Mouse (Mus musculus): ENCODE measurements around the gene Adcy6. TPM values are rescaled to one million over a fixed set of nuclear protein-coding genes. Genes with fewer than 3 reads are reported as not detected.

Gene Adcy6
- polyA plus RNA-seq, 1 experiment from 2014 or later = 14.2 TPM

DNA sequence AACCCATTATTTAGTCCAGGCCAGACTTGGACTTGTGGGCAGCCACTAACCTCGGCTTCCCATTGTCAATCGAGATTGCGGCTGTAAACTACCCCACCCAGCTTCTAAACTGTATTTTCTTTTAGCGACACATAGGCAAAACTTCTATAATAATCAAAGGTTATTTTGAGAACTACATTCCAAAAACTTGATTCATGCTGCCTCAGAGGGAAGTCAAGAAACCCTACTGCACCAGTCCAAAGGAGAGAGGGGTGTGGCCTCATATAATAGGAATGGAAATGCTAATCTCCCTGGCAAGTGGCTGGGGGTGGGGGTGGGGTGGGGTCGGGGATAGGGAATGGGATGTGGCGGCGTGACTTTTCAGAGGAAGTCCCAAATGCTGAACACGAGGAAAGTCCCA is 16.2 kb upstream of the Adcy6 start:
- no peaks in the 10 kb centered on the region for H3K36me3 ChIP-seq (replicated peaks)
- H3K9me3 ChIP-seq = no peaks in the 10 kb centered on the region
- ATAC-seq (ENCODE audit: low FRiP score) = no peak
- peaks cover 40% of the 10 kb centered on the region for H3K4me1 ChIP-seq
- no peak overlapping the region for H3K9ac ChIP-seq
- no peak overlapping the region for H3K4me3 ChIP-seq (replicated peaks)
- H3K27me3 ChIP-seq = peaks cover 51% of the 10 kb centered on the region
- no peak overlapping the region for H3K4me2 ChIP-seq
- no peak overlapping the region for H3K27ac ChIP-seq
- WGBS = 28% methylated on average over 8 of the region's 8 CpGs

DNA sequence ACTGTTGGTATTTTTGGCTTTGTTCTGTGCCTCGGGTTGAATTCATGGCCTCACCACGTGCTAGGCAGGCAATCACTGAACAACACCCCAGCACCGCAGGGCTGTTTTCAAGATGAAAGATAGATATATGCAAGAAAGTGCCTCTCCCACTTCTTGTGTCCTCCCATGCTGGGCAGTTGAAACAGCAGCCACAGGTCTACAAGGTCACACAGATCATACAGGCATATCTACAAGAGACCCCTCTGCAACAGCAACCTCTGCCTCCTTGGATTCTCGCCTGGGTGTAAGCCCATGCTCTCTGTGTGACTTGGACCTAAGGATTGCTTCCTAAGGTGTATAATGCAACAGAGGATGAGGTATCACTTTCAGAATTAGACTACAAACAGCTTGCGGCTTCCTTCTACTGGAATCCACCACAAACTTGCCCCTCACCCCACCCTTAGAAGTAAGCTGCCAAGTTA is 13.5 kb upstream of the Adcy6 start:
- H3K4me2 ChIP-seq = no peak overlapping the region
- ATAC-seq (ENCODE audit: low FRiP score) = no peak
- H3K9ac ChIP-seq = no peak overlapping the region
- H3K4me3 ChIP-seq (replicated peaks) = no peak overlapping the region
- H3K36me3 ChIP-seq (replicated peaks) = no peaks in the 10 kb centered on the region
- H3K27ac ChIP-seq = no peak overlapping the region
- WGBS = 57% methylated on average over 5 of the region's 5 CpGs
- H3K9me3 ChIP-seq = no peaks in the 10 kb centered on the region
- peaks cover 24% of the 10 kb centered on the region for H3K4me1 ChIP-seq
- H3K27me3 ChIP-seq = peaks cover 31% of the 10 kb centered on the region

DNA sequence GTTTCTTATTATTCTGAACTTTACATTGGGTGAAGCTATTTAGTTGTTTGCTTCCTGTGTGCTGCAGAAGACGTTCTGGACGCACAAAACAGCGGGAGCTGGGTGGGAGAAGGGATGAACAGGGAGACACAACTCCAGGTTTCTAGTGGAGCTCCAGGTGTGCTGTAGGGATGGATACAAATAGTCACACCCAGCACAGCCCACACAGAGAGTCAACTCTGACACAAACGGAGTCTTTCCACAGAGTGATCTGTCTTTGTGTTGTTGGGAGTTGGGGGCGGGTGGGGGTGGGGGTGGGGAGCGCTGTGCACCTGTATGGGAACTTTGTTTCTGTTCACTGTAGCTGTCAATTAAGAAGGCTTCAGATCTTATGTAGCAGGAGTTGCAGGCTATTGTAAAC is 12.8 kb upstream of the Adcy6 start:
- Histone ChIP-seq H3K4me3 (replicated peaks) (no peak overlapping the region), H3K4me2 (no peak overlapping the region), H3K9me3 (no peaks in the 10 kb centered on the region), H3K36me3 (replicated peaks) (no peaks in the 10 kb centered on the region), H3K9ac (no peak overlapping the region), H3K27me3 (peaks cover 29% of the 10 kb centered on the region), H3K4me1 (peaks cover 20% of the 10 kb centered on the region), H3K27ac (no peak overlapping the region)
- WGBS = 18% methylated on average over 6 of the region's 6 CpGs
- ATAC-seq (ENCODE audit: low FRiP score) = no peak

DNA sequence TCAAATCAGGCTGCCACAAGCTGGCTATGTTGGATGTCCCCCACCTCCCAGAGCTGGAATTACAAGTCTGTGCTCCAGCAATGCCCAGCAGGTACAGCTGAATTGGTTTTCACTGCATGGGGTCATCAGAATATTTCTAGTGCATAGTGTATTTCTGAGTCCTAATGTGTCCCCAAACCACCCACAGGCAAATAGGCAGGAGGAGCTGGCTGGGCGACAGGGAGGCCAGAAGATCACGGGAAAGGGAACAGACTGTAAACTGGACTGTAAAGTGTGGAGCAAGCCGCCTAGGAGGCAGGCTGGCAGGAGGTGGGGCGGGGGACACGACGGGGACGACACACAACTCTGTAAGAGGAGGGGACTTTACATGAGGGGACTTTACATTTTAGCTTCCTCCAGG is 12.3 kb upstream of the Adcy6 start:
- H3K27ac ChIP-seq = no peak overlapping the region
- peaks cover 20% of the 10 kb centered on the region for H3K4me1 ChIP-seq
- no peak overlapping the region for H3K4me3 ChIP-seq (replicated peaks)
- H3K27me3 ChIP-seq = peaks cover 23% of the 10 kb centered on the region
- H3K36me3 ChIP-seq (replicated peaks) = no peaks in the 10 kb centered on the region
- H3K4me2 ChIP-seq = no peak overlapping the region
- ATAC-seq (ENCODE audit: low FRiP score) = no peak
- WGBS = 7% methylated on average over 7 of the region's 7 CpGs
- H3K9ac ChIP-seq = 0 out of 2 replicates have a peak overlapping the region, but pooled peaks have one; percentile 21
- H3K9me3 ChIP-seq = no peaks in the 10 kb centered on the region

DNA sequence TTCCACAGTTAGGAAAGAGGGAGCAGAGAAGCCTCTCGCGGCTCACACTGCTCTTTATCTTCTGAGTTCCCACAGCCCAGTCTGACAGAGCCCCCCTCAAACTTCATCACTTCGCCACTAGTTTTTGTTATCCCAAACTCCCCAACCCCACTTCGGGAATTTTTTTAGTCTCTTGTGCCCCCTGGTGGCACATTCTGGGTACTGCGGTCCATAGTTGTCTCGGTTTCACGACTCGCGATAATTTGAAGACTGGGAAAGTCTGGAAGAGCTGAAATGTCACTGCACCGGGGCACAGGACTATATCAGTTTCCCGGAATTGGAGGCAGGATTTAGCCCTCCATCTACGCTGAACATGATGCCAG is 7.3 kb upstream of the Adcy6 start:
- Histone ChIP-seq H3K9ac (0 out of 2 replicates have a peak overlapping the region, but pooled peaks have one; percentile 25), H3K4me1 (peaks cover 17% of the 10 kb centered on the region), H3K27ac (no peak overlapping the region), H3K27me3 (peaks cover 16% of the 10 kb centered on the region; the same call in 1 of the 2 replicates), H3K9me3 (no peaks in the 10 kb centered on the region), H3K36me3 (replicated peaks) (no peaks in the 10 kb centered on the region), H3K4me2 (peak overlapping the region; percentile 31; the same call in 1 of the 2 replicates), H3K4me3 (replicated peaks) (no peak overlapping the region)
- peak; percentile 70 for ATAC-seq (ENCODE audit: low FRiP score)
- WGBS = under 1% methylated on average over 12 of the region's 12 CpGs

DNA sequence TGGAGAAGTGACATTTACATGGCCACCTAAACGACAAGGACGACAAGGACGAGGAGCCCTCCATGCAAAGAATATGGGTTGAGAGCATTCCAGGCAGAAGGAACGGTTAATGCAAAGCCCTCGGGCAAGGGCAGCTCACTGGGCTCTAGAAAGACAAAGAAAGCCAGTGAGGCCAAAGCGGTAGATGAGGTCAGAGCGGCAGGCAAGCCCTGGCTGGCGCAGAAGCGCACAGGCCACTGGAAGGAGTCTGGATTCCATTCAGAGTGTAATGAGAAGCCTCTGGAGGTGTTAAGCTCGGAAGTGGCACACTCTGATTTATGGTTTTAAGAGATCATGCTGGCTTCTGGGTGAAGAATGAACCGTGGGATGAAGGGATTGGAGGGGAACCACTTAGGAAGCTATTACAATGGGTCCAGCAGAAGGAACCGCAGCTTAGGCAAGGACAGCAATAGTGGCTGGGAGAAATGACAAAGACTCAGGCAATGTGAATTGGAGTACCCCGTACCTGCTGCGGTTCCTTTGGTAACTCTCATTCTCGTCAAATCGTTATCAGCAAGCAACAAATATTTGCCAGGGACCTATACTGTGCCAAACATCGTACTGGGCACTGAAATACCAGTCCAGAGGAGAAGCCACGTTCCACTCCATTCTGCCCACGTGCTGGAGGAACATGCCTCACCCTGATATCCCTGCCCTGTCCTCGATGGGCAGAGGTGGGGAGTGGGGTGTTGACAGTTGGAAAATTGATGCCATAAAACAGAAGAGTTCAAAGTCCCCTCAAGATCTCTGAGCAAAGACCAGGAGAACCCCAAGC is 6.7 kb upstream of the Adcy6 start:
- ATAC-seq (ENCODE audit: low FRiP score) = peak; percentile 23; the same call in 1 of the 2 replicates
- peak overlapping the region; percentile 31; the same call in 1 of the 2 replicates for H3K4me2 ChIP-seq
- peaks cover 16% of the 10 kb centered on the region; the same call in 1 of the 2 replicates for H3K27me3 ChIP-seq
- H3K27ac ChIP-seq = no peak overlapping the region
- no peaks in the 10 kb centered on the region for H3K9me3 ChIP-seq
- H3K36me3 ChIP-seq (replicated peaks) = no peaks in the 10 kb centered on the region
- 38% methylated on average over 20 of the region's 20 CpGs for WGBS
- H3K4me1 ChIP-seq = peaks cover 16% of the 10 kb centered on the region
- H3K9ac ChIP-seq = 0 out of 2 replicates have a peak overlapping the region, but pooled peaks have one; percentile 25
- H3K4me3 ChIP-seq (replicated peaks) = no peak overlapping the region

DNA sequence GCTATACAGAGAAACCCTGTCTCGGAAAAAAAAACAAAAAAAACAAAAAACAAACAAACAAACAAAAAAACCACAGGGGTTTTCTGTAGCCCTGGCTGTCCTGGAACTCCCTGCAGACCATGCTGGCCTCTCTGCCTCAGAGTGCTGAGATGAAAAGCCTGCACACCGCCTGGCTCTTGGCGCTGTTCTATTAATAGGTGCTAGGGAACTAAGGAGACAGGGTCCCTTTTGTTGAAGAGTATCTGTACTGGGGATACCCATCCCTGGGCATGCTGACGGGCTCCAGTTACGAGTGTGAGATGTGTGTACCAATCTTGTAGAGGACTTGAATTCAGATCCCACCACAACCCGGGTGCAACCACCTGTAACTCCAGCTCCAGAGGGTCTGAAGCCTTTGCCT is 5.9 kb upstream of the Adcy6 start:
- Histone ChIP-seq H3K27ac (no peak overlapping the region), H3K4me2 (no peak overlapping the region), H3K27me3 (peaks cover 16% of the 10 kb centered on the region; the same call in 1 of the 2 replicates), H3K9me3 (no peaks in the 10 kb centered on the region), H3K36me3 (replicated peaks) (no peaks in the 10 kb centered on the region), H3K4me1 (peaks cover 16% of the 10 kb centered on the region), H3K9ac (no peak overlapping the region), H3K4me3 (replicated peaks) (no peak overlapping the region)
- ATAC-seq (ENCODE audit: low FRiP score) = no peak
- 67% methylated on average over 6 of the region's 6 CpGs for WGBS

DNA sequence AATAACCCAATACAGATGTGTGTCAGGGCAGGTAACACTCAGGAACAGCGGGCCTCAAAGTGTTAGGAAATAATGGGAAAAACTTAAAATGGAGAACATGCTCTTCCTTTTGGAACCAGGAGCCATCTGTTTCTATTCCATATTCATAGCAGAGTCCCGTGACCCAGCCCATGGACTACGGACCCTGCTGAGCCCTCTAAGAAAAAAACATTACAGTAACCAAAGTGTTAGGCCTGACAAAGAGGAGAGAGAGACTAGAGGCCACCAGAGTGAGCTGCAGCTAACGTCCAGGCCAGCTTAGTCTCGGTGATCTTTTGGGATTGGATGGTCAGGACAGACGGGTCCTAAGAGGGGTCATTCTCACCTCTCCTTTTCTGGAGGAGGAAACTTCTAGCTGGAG is 5.1 kb upstream of the Adcy6 start:
- no peak overlapping the region for H3K27ac ChIP-seq
- peaks cover 11% of the 10 kb centered on the region; the same call in 1 of the 2 replicates for H3K27me3 ChIP-seq
- H3K36me3 ChIP-seq (replicated peaks) = no peaks in the 10 kb centered on the region
- H3K4me2 ChIP-seq = no peak overlapping the region
- peaks cover 21% of the 10 kb centered on the region for H3K4me1 ChIP-seq
- ATAC-seq (ENCODE audit: low FRiP score) = no peak
- H3K9me3 ChIP-seq = no peaks in the 10 kb centered on the region
- H3K4me3 ChIP-seq (replicated peaks) = no peak overlapping the region
- 54% methylated on average over 6 of the region's 6 CpGs for WGBS
- H3K9ac ChIP-seq = no peak overlapping the region

DNA sequence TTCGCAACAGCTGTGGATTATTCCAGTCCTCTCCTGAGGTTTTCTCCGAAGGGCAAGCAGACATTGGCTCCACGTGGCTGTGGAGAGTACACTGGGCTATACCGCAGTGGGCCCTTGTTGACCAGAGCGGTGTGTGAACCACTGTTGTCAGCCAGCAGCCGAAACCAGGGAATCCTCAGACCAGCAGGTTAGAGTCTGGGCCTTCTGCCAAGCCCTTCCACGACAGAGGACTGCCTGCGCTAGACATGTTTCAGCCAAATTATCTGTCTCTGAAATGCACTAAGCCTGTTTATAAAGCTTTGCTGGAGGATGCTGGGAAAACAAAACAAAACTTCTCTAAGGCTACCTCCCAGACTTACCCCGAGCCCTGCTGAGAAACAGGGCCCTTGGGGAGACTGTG is 4.7 kb upstream of the Adcy6 start:
- WGBS = 67% methylated on average over 9 of the region's 9 CpGs
- no peak overlapping the region for H3K4me3 ChIP-seq (replicated peaks)
- ATAC-seq (ENCODE audit: low FRiP score) = no peak
- H3K36me3 ChIP-seq (replicated peaks) = no peaks in the 10 kb centered on the region
- H3K4me2 ChIP-seq = no peak overlapping the region
- H3K27ac ChIP-seq = no peak overlapping the region
- H3K27me3 ChIP-seq = peaks cover 11% of the 10 kb centered on the region; the same call in 1 of the 2 replicates
- H3K9me3 ChIP-seq = no peaks in the 10 kb centered on the region
- no peak overlapping the region for H3K9ac ChIP-seq
- H3K4me1 ChIP-seq = peaks cover 22% of the 10 kb centered on the region

DNA sequence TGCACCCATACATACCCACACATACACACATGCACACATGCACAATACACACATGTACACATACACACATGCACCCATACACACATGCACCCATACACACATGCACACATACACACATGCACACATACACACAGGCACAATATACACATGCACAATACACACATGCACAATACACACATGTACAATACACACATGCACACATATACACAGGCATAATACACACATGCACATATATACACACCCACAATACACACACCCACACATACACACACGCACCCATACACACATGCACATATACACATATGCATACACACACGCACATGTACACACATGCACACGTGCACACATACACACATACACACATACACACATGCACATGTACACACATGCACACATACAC is 2.4 kb upstream of the Adcy6 start:
- H3K9me3 ChIP-seq = no peaks in the 10 kb centered on the region
- H3K4me1 ChIP-seq = peaks cover 38% of the 10 kb centered on the region
- H3K36me3 ChIP-seq (replicated peaks) = no peaks in the 10 kb centered on the region
- no peak overlapping the region for H3K9ac ChIP-seq
- WGBS = 97% methylated on average over 3 of the region's 3 CpGs
- no peak for ATAC-seq (ENCODE audit: low FRiP score)
- no peak overlapping the region for H3K27ac ChIP-seq
- H3K27me3 ChIP-seq = peaks cover 7% of the 10 kb centered on the region; the same call in 1 of the 2 replicates
- H3K4me3 ChIP-seq (replicated peaks) = no peak overlapping the region
- H3K4me2 ChIP-seq = no peak overlapping the region

DNA sequence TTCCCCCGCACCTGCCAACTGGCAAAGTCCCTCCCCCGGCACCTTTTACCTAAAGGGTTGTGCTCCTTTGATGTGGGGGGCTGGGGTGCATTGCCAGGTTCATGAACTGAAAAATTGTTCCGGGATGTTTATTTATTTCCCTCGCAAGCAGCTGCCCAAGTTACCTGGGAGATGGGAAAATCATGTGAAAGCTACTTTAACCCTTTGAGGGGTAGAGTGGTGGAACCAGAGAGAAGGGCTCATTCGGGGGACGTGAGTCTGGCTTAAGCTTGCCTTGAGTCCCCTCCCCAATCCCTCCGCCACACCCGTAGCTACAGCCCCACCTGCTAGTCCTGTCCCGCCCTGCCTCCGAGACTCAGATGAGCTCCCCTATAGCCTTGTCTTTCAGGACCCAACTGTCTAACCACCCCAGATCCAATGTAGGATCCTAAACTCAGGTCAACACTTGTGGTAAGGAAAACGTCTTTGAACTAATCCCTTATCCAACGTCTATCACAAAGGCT is 306 bp upstream of the Adcy6 start:
- H3K4me1 ChIP-seq = peaks cover 35% of the 10 kb centered on the region
- H3K27me3 ChIP-seq = no peaks in the 10 kb centered on the region
- H3K4me3 ChIP-seq (replicated peaks) = peak overlapping the region; percentile 82
- peak overlapping the region; percentile 89 for H3K27ac ChIP-seq
- 2% methylated on average over 12 of the region's 12 CpGs for WGBS
- H3K36me3 ChIP-seq (replicated peaks) = 0 out of 2 replicates have a peak, but pooled peaks cover under 1% of the 10 kb centered on the region
- H3K9me3 ChIP-seq = no peaks in the 10 kb centered on the region
- no peak for ATAC-seq (ENCODE audit: low FRiP score)
- peak overlapping the region; percentile 92 for H3K9ac ChIP-seq
- peak overlapping the region; percentile 77 for H3K4me2 ChIP-seq

DNA sequence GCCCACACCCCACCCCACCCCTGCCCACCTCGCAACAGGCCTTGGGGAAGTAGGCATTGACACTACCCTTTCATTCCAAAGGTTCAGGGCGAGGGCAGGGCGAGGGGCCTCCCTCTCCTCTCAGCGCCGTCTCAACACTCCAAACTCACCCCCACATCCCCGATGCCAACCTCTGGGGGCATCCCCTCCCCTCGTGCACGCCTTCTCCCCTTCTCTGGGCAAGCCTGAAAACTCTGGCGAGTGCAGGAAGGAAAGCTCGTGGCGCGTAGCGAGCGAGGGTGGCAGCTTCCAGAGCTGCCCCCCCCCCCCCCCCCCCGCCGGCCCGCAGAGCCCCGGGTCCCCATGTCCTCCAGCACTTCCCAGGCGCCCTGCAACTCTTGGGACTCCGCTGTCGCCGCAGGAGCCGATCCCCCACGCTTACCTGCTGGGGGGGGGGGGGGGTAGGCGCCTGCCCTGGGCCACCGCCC is 1.1 kb downstream of the Adcy6 start:
- peak overlapping the region; percentile 92 for H3K9ac ChIP-seq
- H3K36me3 ChIP-seq (replicated peaks) = peaks cover 14% of the 10 kb centered on the region
- ATAC-seq (ENCODE audit: low FRiP score) = no peak; the same call in 1 of the 2 replicates
- H3K4me1 ChIP-seq = peaks cover 29% of the 10 kb centered on the region
- 0% methylated on average over 7 of the region's 26 CpGs for WGBS
- no peaks in the 10 kb centered on the region for H3K9me3 ChIP-seq
- no peaks in the 10 kb centered on the region for H3K27me3 ChIP-seq
- peak overlapping the region; percentile 89 for H3K27ac ChIP-seq
- peak overlapping the region; percentile 82 for H3K4me3 ChIP-seq (replicated peaks)
- peak overlapping the region; percentile 77 for H3K4me2 ChIP-seq
